Mouse (Mus musculus) bone marrow macrophage, adult 2 months (primary cell): Measurements from ENCODE around the gene Ramp1. TPM values are rescaled to one million over a fixed set of nuclear protein-coding genes. Genes with fewer than 3 reads are reported as not detected.

Experiments
- H3K27ac ChIP-seq: 2 replicates; pipeline ENCODE4 v1.5.1; 2012; ENCODE audit warnings: low read depth, low read length; ENCODE audit not compliant: insufficient read depth
- H3K4me1 ChIP-seq: 2 replicates; pipeline ENCODE4 v1.6.1; 2012; ENCODE audit warnings: low read length; ENCODE audit not compliant: control insufficient read depth, insufficient read depth
- H3K4me3 ChIP-seq: 2 replicates; pipeline ENCODE4 v1.5.1; 2012; ENCODE audit warnings: mild to moderate bottlenecking, low read length, moderate library complexity; ENCODE audit not compliant: insufficient read depth
- CTCF ChIP-seq: IDR thresholded peaks from 2 replicates; pipeline ENCODE4 v1.5.1; 2012; ENCODE audit warnings: low read depth, mild to moderate bottlenecking, low read length, moderate library complexity
- POLR2A ChIP-seq: IDR thresholded peaks from 2 replicates; pipeline ENCODE4 v1.6.1; 2012; ENCODE audit warnings: mild to moderate bottlenecking, low read depth, low read length, borderline replicate concordance
- polyA plus RNA-seq: library from polyadenylated mRNA; stranded (reverse); fragments of >200 nt; gene quantifications from 2 replicates; pipeline ENCODE4 v1.2.4, GENCODE M21; 2012; ENCODE audit not compliant: missing spikeins, insufficient read depth, insufficient read length

The Ramp1 gene
- 10.8 and 12.7 TPM in 2 replicates for polyA plus RNA-seq

GRCm38 (mm10) chr1:91179533-91180173 lies at the start of gene Ramp1:
Ramp1 (plus strand) TSS chr1:91179822.
- H3K4me1 ChIP-seq = peaks cover 3% of the 10 kb centered on the region; the same call in 1 of the 2 replicates

GRCm38 (mm10) chr1:91137036-91137435 lies 42.6 kb upstream of the Ramp1 start:
- Histone ChIP-seq H3K4me1 (no peaks in the 10 kb centered on the region), H3K4me3 (no peak overlapping the region), H3K27ac (no peak overlapping the region)
- no peak for TF ChIP-seq POLR2A
- TF ChIP-seq CTCF = no peak

More at GRCm38 (mm10) chr1:91179533-91180173, at the start of gene Ramp1:
- no peak for TF ChIP-seq POLR2A
- TF ChIP-seq CTCF = no peak
- H3K27ac ChIP-seq = no peak within 1 kb of the TSS
- peak within 1 kb of the TSS; percentile 41 for H3K4me3 ChIP-seq

- H3K27ac ChIP-seq = no peak within 1 kb of the TSS
- no peak within 1 kb of the TSS for H3K4me3 ChIP-seq
- no peaks in the 10 kb centered on the region for H3K4me1 ChIP-seq
- TF ChIP-seq POLR2A (no peak), CTCF (no peak)
These were observed 34.8 kb upstream of the Ramp1 start, which contains the start of gene Rbm44 for GRCm38 (mm10) chr1:91144813-91145212. Rbm44 (plus strand) TSS chr1:91145089.

GRCm38 (mm10) chr1:91151509-91151908 lies 28.1 kb upstream of the Ramp1 start:
- peaks cover 3% of the 10 kb centered on the region; the same call in 1 of the 2 replicates for H3K4me1 ChIP-seq
- TF ChIP-seq CTCF (no peak), POLR2A (no peak)
- H3K27ac ChIP-seq = no peak overlapping the region
- no peak overlapping the region for H3K4me3 ChIP-seq

- Histone ChIP-seq H3K27ac (no peak overlapping the region), H3K4me1 (peaks cover 4% of the 10 kb centered on the region), H3K4me3 (no peak overlapping the region)
- TF ChIP-seq POLR2A = no peak
- no peak for TF ChIP-seq CTCF
These were observed 12.8 kb upstream of the Ramp1 start for GRCm38 (mm10) chr1:91166798-91167197.

GRCm38 (mm10) chr1:91169157-91169556 lies 10.5 kb upstream of the Ramp1 start:
- no peak overlapping the region for H3K4me3 ChIP-seq
- TF ChIP-seq POLR2A (no peak), CTCF (no peak)
- H3K4me1 ChIP-seq = peaks cover 4% of the 10 kb centered on the region
- H3K27ac ChIP-seq = no peak overlapping the region

- TF ChIP-seq CTCF (no peak), POLR2A (no peak)
- H3K27ac ChIP-seq = no peak overlapping the region
- H3K4me3 ChIP-seq = no peak overlapping the region
- peaks cover 3% of the 10 kb centered on the region; the same call in 1 of the 2 replicates for H3K4me1 ChIP-seq
These were observed 4.8 kb upstream of the Ramp1 start for GRCm38 (mm10) chr1:91174796-91175195.

GRCm38 (mm10) chr1:91176026-91176425 lies 3.6 kb upstream of the Ramp1 start:
- no peak overlapping the region for H3K27ac ChIP-seq
- TF ChIP-seq CTCF (no peak), POLR2A (no peak)
- H3K4me1 ChIP-seq = peaks cover 3% of the 10 kb centered on the region; the same call in 1 of the 2 replicates
- H3K4me3 ChIP-seq = no peak overlapping the region

- Histone ChIP-seq H3K4me3 (no peak overlapping the region), H3K27ac (no peak overlapping the region), H3K4me1 (peaks cover 3% of the 10 kb centered on the region; the same call in 1 of the 2 replicates)
- TF ChIP-seq POLR2A (no peak), CTCF (no peak)
These were observed 2.8 kb upstream of the Ramp1 start for GRCm38 (mm10) chr1:91176871-91177270.

GRCm38 (mm10) chr1:91179086-91179485 lies 536 bp upstream of the Ramp1 start:
- Histone ChIP-seq H3K27ac (no peak overlapping the region), H3K4me3 (no peak overlapping the region), H3K4me1 (peaks cover 3% of the 10 kb centered on the region; the same call in 1 of the 2 replicates)
- TF ChIP-seq CTCF = peak; percentile 74
- no peak for TF ChIP-seq POLR2A

- no peak overlapping the region for H3K27ac ChIP-seq
- peak overlapping the region; percentile 41 for H3K4me3 ChIP-seq
- TF ChIP-seq CTCF = no peak
- no peak for TF ChIP-seq POLR2A
- H3K4me1 ChIP-seq = peaks cover 3% of the 10 kb centered on the region; the same call in 1 of the 2 replicates
These were observed 548 bp downstream of the Ramp1 start for GRCm38 (mm10) chr1:91180174-91180565.
